Mouse (Mus musculus) liver, embryonic 15.5 days (tissue): ENCODE measurements around the gene Polr1c. TPM values are rescaled to one million over a fixed set of nuclear protein-coding genes. Genes with fewer than 3 reads are reported as not detected.
A peak's percentile ranks its signal among the peaks of the same experiment; 100 is the strongest.

Experiments used
- ATAC-seq: fragments of 200-750 bp; cut with Nextera tagmentation; 2 replicates; pipeline ENCODE4 v1.8.0; 2017; ENCODE audit warnings: moderate number of reproducible peaks, mild to moderate bottlenecking, moderate library complexity; ENCODE audit not compliant: insufficient read depth
- H3K27ac ChIP-seq: fragments of 300-500 bp; sonication (generic); replicated peaks from 2 replicates; pipeline ENCODE4 v1.5.1; 2015; ENCODE audit warnings: mild to moderate bottlenecking, inconsistent platforms
- H3K27me3 ChIP-seq: fragments of 300-500 bp; sonication (generic); 2 replicates; pipeline ENCODE4 v1.6.1; 2015; ENCODE audit warnings: mild to moderate bottlenecking, inconsistent platforms
- H3K36me3 ChIP-seq: fragments of 300-500 bp; sonication (generic); replicated peaks from 2 replicates; pipeline ENCODE4 v1.6.1; 2015; ENCODE audit warnings: moderate library complexity, mild to moderate bottlenecking, inconsistent platforms
- H3K4me1 ChIP-seq: fragments of 300-500 bp; sonication (generic); replicated peaks from 2 replicates; pipeline ENCODE4 v1.6.1; 2015; ENCODE audit warnings: inconsistent platforms
- H3K4me2 ChIP-seq: fragments of 300-500 bp; sonication (generic); 2 replicates; pipeline ENCODE4 v1.6.1; 2015; ENCODE audit warnings: moderate library complexity, mild to moderate bottlenecking, inconsistent platforms
- H3K4me3 ChIP-seq: fragments of 300-500 bp; sonication (generic); replicated peaks from 2 replicates; pipeline ENCODE4 v1.5.1; 2015; ENCODE audit warnings: mild to moderate bottlenecking, inconsistent platforms
- H3K9ac ChIP-seq: fragments of 300-500 bp; sonication (generic); 2 replicates; pipeline ENCODE4 v1.6.1; 2015; ENCODE audit warnings: moderate library complexity, mild to moderate bottlenecking, inconsistent platforms
- H3K9me3 ChIP-seq: fragments of 300-500 bp; sonication (generic); replicated peaks from 2 replicates; pipeline ENCODE4 v1.6.1; 2016; ENCODE audit warnings: inconsistent platforms
- WGBS: fragments of 180-500 bp; shearing (Covaris S2); methylation state at CpG from one replicate; pipeline ENCODE4 v1.1.7; 2015; ENCODE audit warnings: mixed read lengths; ENCODE audit not compliant: insufficient replicate concordance; 5-methylcytosine and 5-hydroxymethylcytosine counted together
- microRNA counts: library from miRNA; unstranded; fragments of <30 nt; microRNA quantifications from one replicate; lab custom pipeline; 2016
- microRNA-seq: library from miRNA; unstranded; fragments of <30 nt; microRNA quantifications from one replicate; pipeline ENCODE4, GENCODE M21; 2016
- polyA plus RNA-seq: library from polyadenylated mRNA; unstranded; fragments of >200 nt; fragmentation: Nextera tagmentation; extraction: Ambion mirVana; gene quantifications from 2 replicates; pipeline ENCODE4 v1.2.1, GENCODE M21; 2015

Polr1c gene
- polyA plus RNA-seq, 1 experiment from 2014 or later, result 30.6 TPM

DNA sequence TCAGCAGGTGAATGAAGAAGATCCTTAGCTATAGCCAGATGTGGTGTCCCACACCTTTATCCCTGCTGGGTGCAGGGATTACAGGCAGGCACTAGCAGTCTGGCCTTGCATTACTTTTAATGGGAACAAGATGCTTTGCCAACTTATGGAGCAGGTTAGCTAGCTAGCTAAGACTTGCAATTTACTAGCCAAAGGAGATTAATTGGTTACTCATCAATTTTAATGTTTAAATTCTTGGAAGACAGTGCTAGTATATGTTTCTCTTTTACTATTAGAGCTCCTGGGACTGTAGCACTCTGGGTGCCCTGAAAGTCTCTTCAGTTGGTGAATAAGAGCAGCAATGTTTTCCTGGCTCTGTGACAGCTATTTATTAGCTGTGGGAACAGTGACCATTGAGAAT, 41.2 kb downstream of the Polr1c start:
- Histone ChIP-seq H3K9me3 (no peaks in the 10 kb centered on the region), H3K27ac (no peak overlapping the region), H3K4me1 (peaks cover 22% of the 10 kb centered on the region), H3K4me3 (no peak overlapping the region), H3K36me3 (peaks cover 67% of the 10 kb centered on the region), H3K27me3 (no peaks in the 10 kb centered on the region), H3K4me2 (no peak overlapping the region), H3K9ac (no peak overlapping the region)
- no peak for ATAC-seq

DNA sequence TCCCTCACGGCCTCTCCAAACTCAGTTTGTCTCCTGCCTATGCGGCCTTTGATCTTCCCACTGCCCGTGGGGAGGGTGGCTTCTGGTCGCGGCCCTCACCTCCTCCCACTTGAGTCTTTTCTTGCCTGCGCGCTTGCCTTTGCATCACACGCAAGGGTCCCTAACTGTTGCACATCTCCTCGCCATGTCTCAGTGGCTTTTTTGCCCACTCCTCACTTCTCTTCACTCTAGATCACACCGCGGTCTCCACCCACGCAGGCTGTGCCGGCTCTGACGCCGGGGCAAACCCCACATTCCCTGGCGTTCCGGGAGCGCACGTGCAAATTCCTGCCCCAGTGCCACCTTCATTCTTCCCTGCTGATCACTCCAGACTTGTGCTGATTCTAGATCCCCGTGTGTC, 44.8 kb downstream of the Polr1c start:
- peak; percentile 4; the same call in 1 of the 2 replicates for ATAC-seq
- Histone ChIP-seq H3K4me1 (peaks cover 42% of the 10 kb centered on the region), H3K4me3 (peak overlapping the region; percentile 88), H3K9me3 (no peaks in the 10 kb centered on the region), H3K27ac (peak overlapping the region; percentile 98), H3K27me3 (no peaks in the 10 kb centered on the region), H3K36me3 (peaks cover 59% of the 10 kb centered on the region), H3K4me2 (peak overlapping the region; percentile 84), H3K9ac (peak overlapping the region; percentile 86)
- WGBS, result under 1% methylated on average over 20 of the region's 20 CpGs

DNA sequence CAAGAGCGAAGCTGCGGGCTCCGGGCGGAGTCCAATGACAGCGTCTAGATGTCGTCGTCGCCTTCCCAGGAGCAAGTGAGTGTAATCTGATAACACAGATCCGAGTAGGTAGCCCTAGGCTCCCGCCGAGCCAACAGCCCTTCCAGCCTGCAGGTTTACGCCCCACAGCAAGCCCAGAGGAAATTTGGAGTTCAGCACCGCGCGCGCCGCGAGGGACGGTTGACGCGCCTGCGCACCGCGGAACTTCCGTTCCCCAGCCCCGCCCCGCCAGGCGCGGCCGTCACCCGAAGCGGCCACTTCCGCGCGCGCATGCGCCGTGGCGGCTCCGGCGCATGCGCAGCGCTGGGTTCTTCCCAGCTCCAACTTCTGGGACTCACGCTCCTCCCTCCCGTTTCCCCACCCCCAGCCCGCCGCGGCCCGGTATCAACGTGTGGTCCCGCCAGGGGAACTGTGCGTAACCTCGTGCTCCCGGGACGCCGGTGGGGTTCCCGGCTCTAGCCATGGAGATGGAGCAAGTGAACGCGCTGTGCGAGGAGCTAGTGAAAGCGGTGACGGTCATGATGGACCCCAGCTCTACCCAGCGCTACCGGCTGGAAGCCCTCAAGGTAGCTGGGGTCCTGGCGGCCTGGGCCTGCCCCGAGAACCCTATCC, 45.3 kb downstream of the Polr1c start, which contains the start of the genes Polh and Xpo5:
Gene Polh (minus strand): TSS at position 225 of the 651 bp plus-strand sequence.
Gene Xpo5 (plus strand): TSS at position 362 of the 651 bp plus-strand sequence.
- Histone ChIP-seq H3K27ac (peak within 1 kb of the TSS; percentile 98), H3K36me3 (peaks cover 59% of the 10 kb centered on the region), H3K4me2 (peak within 1 kb of the TSS; percentile 84), H3K9me3 (no peaks in the 10 kb centered on the region), H3K4me3 (peak within 1 kb of the TSS; percentile 88), H3K4me1 (peaks cover 42% of the 10 kb centered on the region), H3K9ac (peak within 1 kb of the TSS; percentile 86), H3K27me3 (no peaks in the 10 kb centered on the region)
- peak; percentile 98 for ATAC-seq
- WGBS, result under 1% methylated on average over 66 of the region's 66 CpGs

DNA sequence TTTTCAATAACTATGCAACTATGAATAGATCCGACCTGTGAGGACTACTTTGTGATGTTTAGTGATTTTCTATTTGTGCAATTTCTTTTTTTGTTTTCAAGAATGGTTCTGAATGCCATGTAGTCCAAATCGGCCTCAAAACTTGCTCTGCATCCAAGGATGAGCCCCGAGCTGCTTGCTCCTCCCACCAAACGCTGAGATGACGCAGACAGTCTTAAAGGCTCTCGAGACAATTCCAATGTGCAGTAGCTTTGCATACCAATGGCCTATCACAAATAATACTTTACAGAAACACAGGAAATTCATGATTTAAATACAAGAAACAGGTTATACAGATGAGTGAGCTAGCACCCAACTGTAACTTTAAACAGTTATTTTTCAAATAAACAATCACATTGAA, 46.7 kb downstream of the Polr1c start:
- no peaks in the 10 kb centered on the region for H3K9me3 ChIP-seq
- no peak for ATAC-seq
- H3K27me3 ChIP-seq, result no peaks in the 10 kb centered on the region
- H3K36me3 ChIP-seq, result peaks cover 59% of the 10 kb centered on the region
- peak overlapping the region; percentile 85 for H3K9ac ChIP-seq
- H3K4me2 ChIP-seq, result peak overlapping the region; percentile 84
- H3K27ac ChIP-seq, result peak overlapping the region; percentile 98
- peaks cover 42% of the 10 kb centered on the region for H3K4me1 ChIP-seq
- peak overlapping the region; percentile 88 for H3K4me3 ChIP-seq
- 32% methylated on average over 6 of the region's 6 CpGs for WGBS

MicroRNAs within 50 kb of the gene (microRNA counts, 519-probe panel; counts per million panel counts)
- microRNA mmu-miR-693-3p (lab: Ali Mortazavi, UCI), result not detected
- 1,189 counts per million, percentile 4 among the panel's probes with 10 or more counts for microRNA mmu-miR-693-5p (lab: Ali Mortazavi, UCI)

Small RNA genes lying within 50 kb of the gene (microRNA-seq; reads per million reads assigned to microRNA genes)
- gene Mir693, result 4.6 reads per million, percentile 15 among the genes with 10 or more reads in this experiment

Other genes starting within 250 kb of the Polr1c start
- gene Vegfa, start 215.7 kb downstream of the Polr1c start, polyA plus RNA-seq, result 1.2 and 1.4 TPM in 2 replicates
- 60.7 and 64.6 TPM in 2 replicates for gene Mrps18a, start 137.1 kb downstream of the Polr1c start, polyA plus RNA-seq
- 0.83 and 1.1 TPM in 2 replicates for gene Rsph9, start 103.8 kb downstream of the Polr1c start, polyA plus RNA-seq
- 42.5 and 47.5 TPM in 2 replicates for gene Mad2l1bp, start 94.5 kb downstream of the Polr1c start, polyA plus RNA-seq
- gene Gtpbp2, start 87.0 kb downstream of the Polr1c start, polyA plus RNA-seq, result 33.2 and 36.8 TPM in 2 replicates
- 15.8 and 17.1 TPM in 2 replicates for gene Polh, start 45.4 kb downstream of the Polr1c start, polyA plus RNA-seq
- gene Xpo5, start 45.3 kb downstream of the Polr1c start, polyA plus RNA-seq, result 14.4 and 15.2 TPM in 2 replicates
- gene Yipf3, start within 50 bp of the Polr1c start, polyA plus RNA-seq, result 44.2 and 59.9 TPM in 2 replicates
- 0.08 TPM in 1 of 2 replicates, not detected in the other for gene Lrrc73, start 5.5 kb upstream of the Polr1c start, polyA plus RNA-seq
- gene Tjap1, start 35.0 kb upstream of the Polr1c start, polyA plus RNA-seq, result 9.8 and 10.5 TPM in 2 replicates
- gene Dlk2, start 49.4 kb upstream of the Polr1c start, polyA plus RNA-seq, result 0.24 TPM in 1 of 2 replicates, not detected in the other
- 1.8 and 2.0 TPM in 2 replicates for gene Abcc10, start 80.3 kb upstream of the Polr1c start, polyA plus RNA-seq
- 1.5 and 1.7 TPM in 2 replicates for gene Zfp318, start 135.7 kb upstream of the Polr1c start, polyA plus RNA-seq
- not detected in 2 replicates for gene Crip3, start 180.9 kb upstream of the Polr1c start, polyA plus RNA-seq
- gene Slc22a7, start 190.4 kb upstream of the Polr1c start, polyA plus RNA-seq, result not detected in 2 replicates
- gene Ttbk1, start 239.6 kb upstream of the Polr1c start, polyA plus RNA-seq, result 0.01 TPM in 2 replicates
- gene Dnph1, start 248.7 kb upstream of the Polr1c start, polyA plus RNA-seq, result 17.5 and 17.7 TPM in 2 replicates